Mouse (Mus musculus): ENCODE results near the gene Cnp. TPM values are rescaled to one million over a fixed set of nuclear protein-coding genes. Genes with fewer than 3 reads are reported as not detected.

Gene Cnp
- total and polyA plus RNA-seq, 3 experiments, result 19.0 to 20.8 TPM; not detected in 1

DNA sequence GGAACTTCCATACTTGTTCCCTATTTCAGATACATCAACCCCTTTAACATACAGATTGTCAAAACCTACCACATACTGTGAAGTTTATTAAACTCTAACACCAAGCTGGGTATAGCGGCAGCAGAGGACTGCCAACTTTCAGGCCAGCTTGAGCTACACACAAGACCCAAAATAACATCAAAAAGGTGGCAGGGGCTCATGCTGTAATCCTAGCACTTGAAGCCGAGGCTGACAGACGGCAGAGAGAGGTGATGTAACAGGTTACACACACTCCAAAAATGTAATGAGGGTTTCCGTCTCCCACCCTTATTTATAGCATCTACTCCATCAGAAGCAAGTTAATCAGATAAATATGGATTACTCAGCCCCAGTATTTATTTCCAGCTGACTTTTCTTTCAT, 20.8 kb downstream of the Cnp start:
- Histone ChIP-seq H3K27ac (ENCODE audit: control insufficient read depth, low read depth, low read length) (no peak overlapping the region), H3K27me3 (ENCODE audit: control insufficient read depth in 1 of 2, insufficient read depth in 2 of 2, low read length in 2 of 2) (no peaks in the 10 kb centered on the region), H3K4me1 (ENCODE audit: control insufficient read depth in 1 of 2, insufficient read depth in 2 of 2, low read length in 2 of 2) (no peaks in the 10 kb centered on the region), H3K79me2 (ENCODE audit: control insufficient read depth, insufficient read depth, low read length, poor library complexity) (no peaks in the 10 kb centered on the region), H3K4me3 (ENCODE audit: control insufficient read depth in 1 of 2, insufficient read depth in 1 of 2, low read depth in 2 of 2, low read length in 2 of 2) (no peak overlapping the region), H3K9ac (ENCODE audit: control insufficient read depth, low read depth, low read length, poor library complexity, severe bottlenecking) (no peak overlapping the region), H3K9me3 (replicated peaks; ENCODE audit: insufficient read depth, low read length) (no peaks in the 10 kb centered on the region), H3K36me3 (ENCODE audit: control insufficient read depth in 1 of 2, insufficient read depth in 2 of 2, low read length in 2 of 2) (peaks cover 0 to 63% of the 10 kb centered on the region in 2 experiments; a peak in 2 of 4 replicates)
- DNase-seq (ENCODE audit: low read depth, low spot score), result no peak
- TF ChIP-seq TAL1 (IDR thresholded peaks at IDR 0.05; ENCODE audit: low read length) (no peak), HCFC1 (IDR thresholded peaks at IDR 0.05; ENCODE audit: low read depth, low read length) (no peak), EP300 (IDR thresholded peaks at IDR 0.05; ENCODE audit: low read depth in 1 of 2, low read length in 2 of 2) (no peak), MXI1 (IDR thresholded peaks at IDR 0.05; ENCODE audit: low read depth, low read length) (no peak), JUND (IDR thresholded peaks at IDR 0.05; ENCODE audit: low read depth, low read length) (no peak), CHD1 (IDR thresholded peaks at IDR 0.05; ENCODE audit: low read depth, low read length) (no peak), MAX (IDR thresholded peaks at IDR 0.05; ENCODE audit: low read length) (no peak), CHD2 (IDR thresholded peaks at IDR 0.05; ENCODE audit: low read length) (no peak), BHLHE40 (IDR thresholded peaks at IDR 0.05; ENCODE audit: borderline replicate concordance, low read depth, low read length) (no peak), TCF12 (IDR thresholded peaks at IDR 0.05; ENCODE audit: low read depth, low read length) (no peak), MEF2A (IDR thresholded peaks at IDR 0.05; ENCODE audit: extremely low read depth, insufficient replicate concordance, low read depth, low read length, poor library complexity, severe bottlenecking) (no peak), POLR2A (IDR thresholded peaks at IDR 0.05; ENCODE audit: control insufficient read depth in 1 of 2, insufficient read depth in 1 of 2, low read depth in 1 of 2, low read length in 2 of 2, poor library complexity in 1 of 2) (no peak), TBP (IDR thresholded peaks at IDR 0.05; ENCODE audit: low read depth, low read length) (no peak), SMC3 (IDR thresholded peaks at IDR 0.05; ENCODE audit: low read depth, low read length) (no peak), MYB (IDR thresholded peaks at IDR 0.05; ENCODE audit: low read depth, low read length) (no peak), ETS1 (IDR thresholded peaks at IDR 0.05; ENCODE audit: low read depth, low read length) (no peak)

DNA sequence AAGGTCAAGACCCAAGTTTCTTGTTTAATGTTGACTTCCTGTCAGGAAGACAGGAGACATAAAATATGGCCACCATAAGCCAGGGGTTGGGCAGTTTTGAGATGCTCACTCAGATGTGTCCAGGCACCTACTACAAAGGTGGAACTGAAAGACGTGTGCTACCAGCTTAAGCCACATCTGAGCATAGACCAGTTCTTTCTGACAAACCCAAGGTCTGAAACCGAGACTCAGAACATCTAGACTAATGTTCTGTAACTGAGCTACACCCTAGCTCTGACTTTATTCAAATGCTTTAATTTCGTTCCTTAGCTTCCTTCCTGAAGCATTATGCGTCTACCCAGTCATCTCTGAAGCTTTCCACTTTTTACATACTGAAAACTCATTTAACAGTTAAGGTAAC, 23.4 kb downstream of the Cnp start:
- Histone ChIP-seq H3K79me2 (ENCODE audit: control insufficient read depth, insufficient read depth, low read length, poor library complexity) (peaks cover 8% of the 10 kb centered on the region), H3K4me3 (ENCODE audit: control insufficient read depth in 1 of 2, insufficient read depth in 1 of 2, low read depth in 2 of 2, low read length in 2 of 2) (no peak overlapping the region), H3K4me1 (ENCODE audit: control insufficient read depth in 1 of 2, insufficient read depth in 2 of 2, low read length in 2 of 2) (peaks cover 11 to 13% of the 10 kb centered on the region in 2 experiments), H3K27ac (ENCODE audit: control insufficient read depth, low read depth, low read length) (no peak overlapping the region), H3K9me3 (replicated peaks; ENCODE audit: insufficient read depth, low read length) (no peaks in the 10 kb centered on the region), H3K9ac (ENCODE audit: control insufficient read depth, low read depth, low read length, poor library complexity, severe bottlenecking) (no peak overlapping the region), H3K27me3 (ENCODE audit: control insufficient read depth in 1 of 2, insufficient read depth in 2 of 2, low read length in 2 of 2) (no peaks in the 10 kb centered on the region), H3K36me3 (ENCODE audit: control insufficient read depth in 1 of 2, insufficient read depth in 2 of 2, low read length in 2 of 2) (peaks cover 20 to 59% of the 10 kb centered on the region in 2 experiments)
- DNase-seq (ENCODE audit: low read depth, low spot score), result no peak
- TF ChIP-seq NELFE (IDR thresholded peaks at IDR 0.05; ENCODE audit: low read depth, low read length), result no peak
- TF ChIP-seq SMC3 (IDR thresholded peaks at IDR 0.05; ENCODE audit: low read depth, low read length), result no peak
- TF ChIP-seq MYC (IDR thresholded peaks at IDR 0.05; ENCODE audit: low read depth, low read length), result no peak
- no peak for TF ChIP-seq USF1 (IDR thresholded peaks at IDR 0.05; ENCODE audit: low read depth, low read length)
- TF ChIP-seq ZKSCAN1 (IDR thresholded peaks at IDR 0.05; ENCODE audit: low read depth, low read length), result no peak
- no peak for TF ChIP-seq TAL1 (IDR thresholded peaks at IDR 0.05; ENCODE audit: low read length)
- no peak for TF ChIP-seq TCF12 (IDR thresholded peaks at IDR 0.05; ENCODE audit: low read depth, low read length)

Data from MEL (cell line).